Mouse (Mus musculus) Muller cell, postnatal 12 days (primary cell): Measurements from ENCODE around the gene Rnpc3.
A peak's percentile ranks its signal among the peaks of the same experiment; 100 is the strongest.

Source experiments
- DNase-seq: peaks from one replicate; pipeline ENCODE4 v3.0.0-alpha.2; 2015; ENCODE audit errors: inconsistent ontology term

Rnpc3 gene

GRCm38 (mm10) chr3:113629606-113630359 is at the start of gene Rnpc3:
TSS of gene Rnpc3 (minus strand) at chr3:113630149.
- DNase-seq = peak; percentile 95

DNA sequence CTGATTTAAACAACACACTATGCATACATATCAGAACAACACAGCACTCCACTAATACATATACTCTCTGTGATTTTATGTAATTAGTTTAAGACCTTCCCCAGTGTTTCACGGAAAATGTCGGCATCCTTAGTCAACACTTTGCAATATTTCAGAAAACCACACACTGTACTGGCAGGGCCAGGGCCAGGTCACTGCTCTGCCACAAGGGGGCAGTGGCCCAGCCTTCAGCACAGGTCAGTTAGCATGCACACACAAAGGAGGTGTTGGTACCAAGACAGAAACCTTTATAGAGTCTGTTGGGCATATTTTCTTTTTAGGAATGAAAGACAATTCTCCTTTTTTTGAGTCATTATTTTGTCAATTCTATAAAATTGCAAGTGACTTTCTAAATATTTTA is 27.0 kb upstream of the Rnpc3 start:
- DNase-seq = peak; percentile 17

DNA sequence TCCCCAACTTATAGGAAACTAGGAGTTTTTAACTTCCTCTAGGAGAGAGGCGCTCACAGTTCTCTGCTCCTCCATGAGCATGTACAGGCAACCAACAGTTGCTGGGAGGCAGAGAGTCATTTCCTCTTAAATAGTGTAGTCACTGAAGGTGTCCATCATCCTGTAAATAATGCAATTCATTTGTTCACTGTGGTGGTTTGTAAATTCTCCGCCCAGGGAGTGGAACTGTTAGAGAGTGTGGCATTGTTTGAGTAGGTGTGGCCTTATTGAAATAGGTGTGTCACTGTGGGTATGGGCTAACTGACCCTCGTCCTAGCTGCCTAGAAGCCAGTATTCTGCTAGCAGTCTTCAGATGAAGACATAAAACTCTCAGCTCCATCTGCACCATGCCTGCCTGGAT is 24.4 kb upstream of the Rnpc3 start:
- DNase-seq = no peak

DNA sequence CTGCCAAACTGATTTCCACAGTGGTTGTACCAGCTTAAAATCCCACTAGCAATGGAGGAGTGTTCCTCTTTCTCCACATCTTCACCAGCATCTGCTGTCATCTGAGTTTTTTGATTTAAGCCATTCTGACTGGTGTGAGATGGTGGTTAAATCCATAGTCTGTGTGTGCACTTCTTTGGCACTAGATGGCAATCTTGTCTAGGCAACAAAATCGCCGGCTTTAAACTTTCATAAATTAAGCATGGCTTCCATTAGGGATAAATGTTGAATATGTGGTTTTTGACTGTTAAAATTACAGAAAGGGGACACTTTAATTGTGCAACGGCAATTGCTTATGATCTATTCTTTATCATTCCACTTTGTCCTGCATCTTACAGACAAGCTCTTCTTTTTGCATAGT is 21.4 kb upstream of the Rnpc3 start:
- DNase-seq = peak; percentile 34

DNA sequence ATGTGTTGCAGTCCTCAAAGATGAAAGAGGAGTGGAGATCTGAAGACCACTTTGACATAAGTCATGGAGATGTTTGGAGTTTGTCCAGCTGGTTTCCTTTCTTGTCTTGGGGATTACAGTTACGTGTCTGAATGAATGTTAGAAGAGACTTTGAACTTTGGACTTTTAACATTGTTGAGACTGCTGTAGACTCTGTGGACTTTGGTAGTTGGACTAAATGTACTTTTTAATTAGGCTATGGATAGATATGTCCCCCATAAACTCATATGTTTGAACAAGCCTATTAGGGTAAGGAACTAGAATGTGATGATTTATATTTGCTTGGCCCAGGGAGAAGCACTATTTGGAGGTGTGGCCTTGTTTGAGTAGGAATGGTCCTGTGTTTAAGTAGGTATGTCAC is 9.6 kb upstream of the Rnpc3 start:
- no peak for DNase-seq

DNA sequence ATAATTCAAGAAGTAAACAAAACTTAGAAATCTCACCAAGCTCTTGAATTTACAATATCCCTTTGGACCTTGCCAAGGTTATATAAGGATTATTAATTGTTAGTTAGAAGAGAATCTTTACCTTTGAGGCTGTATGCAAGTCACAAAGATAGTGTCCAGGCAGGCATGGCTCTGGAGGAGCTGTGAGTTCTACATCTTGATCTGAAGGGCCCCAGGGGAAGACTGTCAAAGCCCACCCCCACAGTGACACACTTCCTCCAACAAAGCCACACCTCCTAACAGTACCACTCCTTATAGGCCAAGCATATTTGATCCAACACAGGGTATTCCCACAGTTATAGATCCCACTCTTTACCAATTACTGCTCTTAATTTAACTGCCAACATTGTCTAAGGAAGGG is 4.3 kb upstream of the Rnpc3 start:
- DNase-seq = no peak

- no peak for DNase-seq
These were observed 1.7 kb upstream of the Rnpc3 start for GRCm38 (mm10) chr3:113631611-113632010.

- peak; percentile 48 for DNase-seq
These were observed 615 bp upstream of the Rnpc3 start for GRCm38 (mm10) chr3:113630564-113630963.

GRCm38 (mm10) chr3:113606599-113606998 is 23.4 kb downstream of the Rnpc3 start, which contains the start of gene Amy1:
TSS of gene Amy1 (minus strand) at chr3:113606699.
- no peak for DNase-seq

- peak; percentile 77 for DNase-seq
These were observed 39.1 kb downstream of the Rnpc3 start for GRCm38 (mm10) chr3:113590844-113591243.

DNA sequence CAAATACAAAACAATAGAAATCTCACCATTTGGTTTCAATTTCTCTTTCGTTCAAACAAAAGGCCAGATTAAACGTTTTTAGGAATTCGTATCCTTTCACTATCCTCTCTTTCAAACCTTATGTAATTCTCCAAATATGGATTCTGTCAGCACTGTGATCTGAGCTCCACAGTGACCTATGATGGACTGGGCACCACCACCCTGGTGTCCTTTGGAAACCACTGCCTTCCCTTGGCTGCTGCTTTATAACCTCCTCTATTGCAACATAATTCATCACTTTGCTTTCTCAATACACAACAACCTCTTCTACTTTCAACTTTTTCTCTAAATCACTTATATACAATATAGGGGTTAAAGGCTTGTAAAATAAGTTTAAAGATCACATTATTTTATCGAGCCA is 55.4 kb downstream of the Rnpc3 start:
- no peak for DNase-seq

DNA sequence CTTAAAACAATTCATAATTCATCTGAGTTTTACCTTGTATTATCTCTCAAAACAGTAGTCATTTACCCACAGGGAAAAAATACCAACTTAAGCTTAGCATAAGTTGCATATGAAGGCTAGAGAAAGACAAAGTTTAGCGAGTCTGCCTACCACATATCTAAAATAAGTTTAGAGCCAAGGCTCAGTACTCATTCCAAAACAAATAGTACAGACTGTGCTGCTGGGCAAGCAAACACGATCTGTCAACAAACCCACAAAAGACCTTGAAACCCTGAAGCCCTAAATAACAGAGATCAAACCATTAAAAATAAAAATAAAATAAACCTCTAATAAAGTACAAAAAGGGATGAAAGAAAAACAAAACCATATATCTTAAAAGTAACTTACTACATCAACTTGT is 55.8 kb downstream of the Rnpc3 start:
- no peak for DNase-seq

GRCm38 (mm10) chr3:113572158-113572557 is 57.8 kb downstream of the Rnpc3 start:
- DNase-seq = no peak
